Mouse (Mus musculus) thymus, adult 2 months (tissue): Measurements from ENCODE around the gene Vps33a.

Source experiments
- CTCF ChIP-seq: fragments of 200-500 bp; IDR thresholded peaks from 2 replicates; pipeline ENCODE4 v1.5.1; 2012; ENCODE audit warnings: mild to moderate bottlenecking, control low read depth, low read length, moderate library complexity, borderline replicate concordance; ENCODE audit not compliant: control insufficient read depth, poor library complexity, insufficient read depth; ENCODE audit errors: extremely low read depth
- POLR2A ChIP-seq: fragments of 200-500 bp; IDR thresholded peaks from 2 replicates; pipeline ENCODE4 v1.6.1; 2012; ENCODE audit warnings: mild to moderate bottlenecking, low read length, control low read depth, moderate library complexity; ENCODE audit not compliant: control insufficient read depth, poor library complexity, insufficient read depth; ENCODE audit errors: extremely low read depth

- TF ChIP-seq POLR2A (no peak), CTCF (no peak)
Observed at GRCm38 (mm10) chr5:123573362-123573761, 524 bp upstream of the Vps33a start.
